Mouse (Mus musculus) midbrain, postnatal 0 days (tissue): Measurements from ENCODE around the gene Zfp553. TPM values are rescaled to one million over a fixed set of nuclear protein-coding genes. Genes with fewer than 3 reads are reported as not detected.
"Not testable (repeated sequence)": the region's sequence is repeated elsewhere in the genome, so short reads cannot be mapped to it uniquely, and the experiment has no call there.

Experiments
- ATAC-seq: fragments of 200-750 bp; cut with Nextera tagmentation; 2 replicates; pipeline ENCODE4 v1.8.0; 2017; ENCODE audit warnings: moderate number of reproducible peaks, mild to moderate bottlenecking, moderate TSS enrichment, moderate library complexity; ENCODE audit not compliant: low FRiP score
- DNase-seq: peaks from one replicate; pipeline ENCODE4 v3.0.0-alpha.2; 2015; ENCODE audit warnings: low spot score
- H3K27ac ChIP-seq: fragments of 300-500 bp; sonication (generic); 2 replicates; pipeline ENCODE4 v1.5.1; 2014; ENCODE audit warnings: low read depth, mild to moderate bottlenecking, low read length, mixed read lengths
- H3K27me3 ChIP-seq: fragments of 300-500 bp; sonication (generic); 2 replicates; pipeline ENCODE4 v1.6.1; 2014; ENCODE audit warnings: low read length, control low read depth, mixed read lengths; ENCODE audit not compliant: insufficient read depth
- H3K36me3 ChIP-seq: fragments of 300-500 bp; sonication (generic); 2 replicates; pipeline ENCODE4 v1.6.1; 2014; ENCODE audit warnings: low read length, control low read depth, mixed read lengths; ENCODE audit not compliant: insufficient read depth
- H3K4me1 ChIP-seq: fragments of 300-500 bp; sonication (generic); 2 replicates; pipeline ENCODE4 v1.6.1; 2014; ENCODE audit warnings: mild to moderate bottlenecking, control low read depth, antibody characterized with exemption, low read length, mixed read lengths; ENCODE audit not compliant: insufficient read depth
- H3K4me2 ChIP-seq: fragments of 300-500 bp; sonication (generic); 2 replicates; pipeline ENCODE4 v1.6.1; 2014; ENCODE audit warnings: low read depth, mild to moderate bottlenecking, low read length, mixed read lengths; ENCODE audit not compliant: poor library complexity, severe bottlenecking
- H3K4me3 ChIP-seq: fragments of 300-500 bp; sonication (generic); 2 replicates; pipeline ENCODE4 v1.5.1; 2014; ENCODE audit warnings: low read depth, mild to moderate bottlenecking, low read length, moderate library complexity
- H3K9ac ChIP-seq: fragments of 300-500 bp; sonication (generic); replicated peaks from 2 replicates; pipeline ENCODE4 v1.6.1; 2014; ENCODE audit warnings: mild to moderate bottlenecking, low read length, moderate library complexity, mixed read lengths; ENCODE audit not compliant: poor library complexity, severe bottlenecking
- H3K9me3 ChIP-seq: fragments of 300-500 bp; sonication (generic); 2 replicates; pipeline ENCODE4 v1.6.1; 2016; ENCODE audit warnings: low read length, control low read depth
- CTCF ChIP-seq: IDR thresholded peaks from 2 replicates; pipeline ENCODE4 v1.5.1; 2016; ENCODE audit warnings: antibody characterized with exemption, mild to moderate bottlenecking
- WGBS: fragments of 180-500 bp; shearing (Covaris S2); extraction: QIAGEN DNeasy Blood & Tissue Kit; methylation state at CpG from one replicate; pipeline ENCODE4 v1.1.7; 2014; 5-methylcytosine and 5-hydroxymethylcytosine counted together
- polyA plus RNA-seq: library from polyadenylated mRNA; unstranded; fragments of >200 nt; fragmentation: Nextera tagmentation; extraction: Ambion mirVana; gene quantifications from 2 replicates; pipeline ENCODE4 v1.2.1, GENCODE M21; 2015
- total RNA-seq: library from RNA; depleted of rRNA; stranded (reverse); fragments of >200 nt; gene quantifications from 2 replicates; pipeline ENCODE4 v1.2.3, GENCODE M21; 2014

Zfp553 gene
- total and polyA plus RNA-seq, 2 experiments from 2014 or later: 32.3 to 37.4 TPM

DNA sequence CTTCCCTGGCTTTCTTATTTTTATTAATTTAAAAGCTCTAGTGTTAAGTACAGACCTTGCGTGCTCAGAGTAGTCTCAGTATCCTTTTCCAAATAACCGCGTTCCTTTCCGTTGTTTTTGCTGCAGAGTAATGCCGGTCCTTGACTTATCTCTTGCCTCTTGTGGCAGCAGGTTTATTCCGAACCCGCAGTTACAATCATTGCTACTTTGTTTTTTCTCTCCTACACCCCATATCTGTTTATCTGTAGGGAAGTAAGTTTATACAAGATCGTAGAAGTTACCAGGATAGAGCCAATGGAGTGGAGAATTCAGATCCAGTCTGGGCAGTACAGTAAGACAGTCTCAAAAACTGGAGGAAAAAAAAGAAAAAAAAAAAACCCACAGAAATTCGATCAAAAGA is 904 bp downstream of the Zfp553 start:
- ATAC-seq (no peak), DNase-seq (no peak)
- Histone ChIP-seq H3K4me1 (peaks cover 17% of the 10 kb centered on the region), H3K9me3 (no peaks in the 10 kb centered on the region), H3K4me2 (peak overlapping the region; percentile 68), H3K9ac (peak overlapping the region; percentile 97), H3K4me3 (peak overlapping the region; percentile 96), H3K27me3 (no peaks in the 10 kb centered on the region), H3K27ac (peak overlapping the region; percentile 99), H3K36me3 (peaks cover 17% of the 10 kb centered on the region)
- no peak for TF ChIP-seq CTCF
- WGBS: 5% methylated on average over 9 of the region's 9 CpGs

DNA sequence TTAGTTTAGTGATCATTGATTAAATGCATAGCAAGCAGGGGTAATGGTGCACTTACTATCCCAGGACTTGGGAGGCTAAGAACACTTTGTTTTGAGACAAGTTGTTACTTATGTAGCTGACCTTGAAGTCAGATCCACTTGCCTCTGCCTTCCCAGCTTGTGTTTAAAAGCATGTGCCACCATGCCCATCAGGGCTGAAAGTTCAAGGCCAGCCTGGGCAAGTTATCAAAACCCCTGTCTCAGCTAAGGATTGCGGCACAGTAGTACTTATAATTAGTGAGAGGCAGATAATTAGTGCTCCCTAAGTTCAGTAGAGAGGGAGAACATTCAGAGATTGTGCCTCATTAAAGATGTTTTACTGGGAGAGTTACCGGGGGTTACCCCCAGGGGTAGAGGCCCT is 1.9 kb downstream of the Zfp553 start:
- 95% methylated on average over 2 of the region's 2 CpGs for WGBS
- no peak for DNase-seq
- H3K4me1 ChIP-seq: peaks cover 17% of the 10 kb centered on the region
- H3K4me2 ChIP-seq: no peak overlapping the region
- no peak overlapping the region for H3K27ac ChIP-seq
- no peak overlapping the region for H3K9ac ChIP-seq
- H3K4me3 ChIP-seq: no peak overlapping the region
- no peak for TF ChIP-seq CTCF
- peaks cover 17% of the 10 kb centered on the region for H3K36me3 ChIP-seq
- no peaks in the 10 kb centered on the region for H3K27me3 ChIP-seq
- no peak for ATAC-seq
- no peaks in the 10 kb centered on the region for H3K9me3 ChIP-seq

DNA sequence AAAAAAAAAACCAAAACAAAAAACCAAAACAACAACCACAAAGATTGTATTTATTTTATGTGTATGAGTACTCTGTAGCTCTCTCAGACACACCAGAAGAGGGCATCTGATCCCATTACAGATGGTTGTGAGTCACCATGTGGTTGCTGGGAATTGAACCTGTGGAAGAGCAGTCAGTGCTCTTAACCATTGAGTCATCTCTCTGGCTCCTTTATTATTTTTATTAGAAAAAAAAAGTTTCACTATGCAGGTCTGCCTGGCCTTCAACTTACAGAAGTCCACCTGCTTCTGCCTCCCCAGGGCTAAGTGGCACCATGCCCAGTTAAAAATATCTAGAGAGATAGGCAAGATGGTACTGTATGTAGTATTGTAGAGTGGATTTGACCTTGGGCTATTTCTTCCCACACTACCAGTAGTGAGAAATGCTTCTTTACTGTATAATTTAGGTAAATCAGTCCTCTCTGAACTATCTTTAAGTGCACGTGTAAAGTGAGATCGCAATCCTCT is 10.6 kb downstream of the Zfp553 start:
- WGBS: 42% methylated on average over 2 of the region's 2 CpGs
- Histone ChIP-seq H3K27me3 (no peaks in the 10 kb centered on the region), H3K4me2 (peak overlapping the region; percentile 86), H3K4me3 (peak overlapping the region; percentile 92), H3K9me3 (no peaks in the 10 kb centered on the region), H3K4me1 (peaks cover 6% of the 10 kb centered on the region), H3K9ac (peak overlapping the region; percentile 93), H3K36me3 (no peaks in the 10 kb centered on the region), H3K27ac (peak overlapping the region; percentile 80; the same call in 1 of the 2 replicates)
- no peak for TF ChIP-seq CTCF
- no peak for ATAC-seq
- DNase-seq: no peak

- peaks cover 6% of the 10 kb centered on the region for H3K4me1 ChIP-seq
- no peaks in the 10 kb centered on the region for H3K9me3 ChIP-seq
- peak within 1 kb of the TSS; percentile 93 for H3K9ac ChIP-seq
- H3K4me2 ChIP-seq: peak within 1 kb of the TSS; percentile 86
- DNase-seq (peak; percentile 97), ATAC-seq (peak; percentile 94)
- H3K4me3 ChIP-seq: peak within 1 kb of the TSS; percentile 92
- H3K27ac ChIP-seq: peak within 1 kb of the TSS; percentile 80
- no peaks in the 10 kb centered on the region for H3K36me3 ChIP-seq
- peak; percentile 32 for TF ChIP-seq CTCF
- 1% methylated on average over 51 of the region's 56 CpGs for WGBS
- H3K27me3 ChIP-seq: no peaks in the 10 kb centered on the region
These were observed 11.2 kb downstream of the Zfp553 start, which contains the start of gene Zfp771 for GRCm38 (mm10) chr7:127243870-127244657. Zfp771 (plus strand) TSS chr7:127244274.

DNA sequence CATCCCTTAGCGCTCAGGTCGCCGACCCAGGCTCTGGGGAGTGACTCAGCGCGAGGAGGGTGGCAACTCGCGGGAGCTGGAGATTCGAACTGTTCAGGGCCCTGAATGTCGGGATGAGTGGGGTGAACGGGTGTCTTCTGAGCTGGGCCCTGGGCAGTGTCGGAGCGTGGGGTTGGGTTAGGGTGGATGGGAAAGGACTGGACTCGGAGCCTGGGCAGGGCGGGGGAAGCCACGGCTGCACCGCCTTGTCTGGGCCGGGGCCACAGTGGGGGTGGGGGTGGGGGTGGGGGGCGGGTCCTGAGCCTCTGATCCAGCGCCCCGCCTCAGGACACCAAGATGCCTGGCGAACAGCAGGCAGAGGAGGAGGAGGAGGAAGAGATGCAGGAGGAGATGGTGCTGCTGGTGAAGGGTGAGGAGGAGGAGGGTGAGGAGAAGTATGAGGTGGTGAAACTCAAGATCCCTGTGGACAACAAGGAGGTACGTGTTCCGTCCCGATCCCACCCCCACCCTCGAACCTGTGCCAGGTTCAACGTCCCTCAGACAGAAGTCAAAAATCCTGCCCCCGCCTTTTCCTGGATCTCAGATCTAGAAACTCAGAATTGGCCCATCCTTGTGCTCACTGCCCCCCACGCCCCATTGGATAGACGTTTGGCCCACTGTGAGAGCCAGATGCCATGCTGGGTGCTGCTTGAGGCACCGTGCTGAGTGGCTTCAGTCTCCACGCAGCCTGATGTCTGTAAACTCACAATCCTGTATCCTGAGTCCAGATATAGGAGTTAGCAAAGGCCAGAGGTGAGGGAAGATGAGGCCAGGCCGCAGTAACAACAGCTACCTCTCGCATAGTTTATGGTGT is 12.0 kb downstream of the Zfp553 start:
- Histone ChIP-seq H3K4me2 (peak overlapping the region; percentile 86), H3K4me1 (peaks cover 6% of the 10 kb centered on the region), H3K4me3 (peak overlapping the region; percentile 92), H3K27me3 (no peaks in the 10 kb centered on the region), H3K9ac (peak overlapping the region; percentile 93), H3K9me3 (no peaks in the 10 kb centered on the region), H3K36me3 (peaks cover 6% of the 10 kb centered on the region), H3K27ac (peak overlapping the region; percentile 80)
- no peak for TF ChIP-seq CTCF
- WGBS: 12% methylated on average over 28 of the region's 33 CpGs
- peak; percentile 77 for ATAC-seq
- peak; percentile 36 for DNase-seq

GRCm38 (mm10) chr7:127250511-127250910 is 17.6 kb downstream of the Zfp553 start:
- not testable (repeated sequence) for H3K9ac ChIP-seq, H3K27ac ChIP-seq, H3K4me2 ChIP-seq, ATAC-seq, H3K9me3 ChIP-seq, H3K4me1 ChIP-seq, H3K27me3 ChIP-seq, H3K4me3 ChIP-seq, DNase-seq
- 93% methylated on average over 8 of the region's 8 CpGs for WGBS
- H3K36me3 ChIP-seq: peaks cover 13% of the 10 kb centered on the region
